Mouse (Mus musculus): ENCODE measurements around the gene Map4k2. TPM values are rescaled to one million over a fixed set of nuclear protein-coding genes. Genes with fewer than 3 reads are reported as not detected.

Map4k2 gene
- polyA plus RNA-seq, 1 experiment, result 110 TPM

GRCm38 (mm10) chr19:6321358-6321757, 19.6 kb upstream of the Map4k2 start:
- TF ChIP-seq CTCF (IDR thresholded peaks at IDR 0.05; ENCODE audit: borderline replicate concordance, extremely low read depth, insufficient read depth, insufficient read length) (no peak), POLR2A (IDR thresholded peaks at IDR 0.05; ENCODE audit: borderline replicate concordance, extremely low read depth, insufficient read depth, insufficient read length, poor library complexity, severe bottlenecking) (no peak)
- DNase-seq (ENCODE audit: low read depth), result no peak

DNA sequence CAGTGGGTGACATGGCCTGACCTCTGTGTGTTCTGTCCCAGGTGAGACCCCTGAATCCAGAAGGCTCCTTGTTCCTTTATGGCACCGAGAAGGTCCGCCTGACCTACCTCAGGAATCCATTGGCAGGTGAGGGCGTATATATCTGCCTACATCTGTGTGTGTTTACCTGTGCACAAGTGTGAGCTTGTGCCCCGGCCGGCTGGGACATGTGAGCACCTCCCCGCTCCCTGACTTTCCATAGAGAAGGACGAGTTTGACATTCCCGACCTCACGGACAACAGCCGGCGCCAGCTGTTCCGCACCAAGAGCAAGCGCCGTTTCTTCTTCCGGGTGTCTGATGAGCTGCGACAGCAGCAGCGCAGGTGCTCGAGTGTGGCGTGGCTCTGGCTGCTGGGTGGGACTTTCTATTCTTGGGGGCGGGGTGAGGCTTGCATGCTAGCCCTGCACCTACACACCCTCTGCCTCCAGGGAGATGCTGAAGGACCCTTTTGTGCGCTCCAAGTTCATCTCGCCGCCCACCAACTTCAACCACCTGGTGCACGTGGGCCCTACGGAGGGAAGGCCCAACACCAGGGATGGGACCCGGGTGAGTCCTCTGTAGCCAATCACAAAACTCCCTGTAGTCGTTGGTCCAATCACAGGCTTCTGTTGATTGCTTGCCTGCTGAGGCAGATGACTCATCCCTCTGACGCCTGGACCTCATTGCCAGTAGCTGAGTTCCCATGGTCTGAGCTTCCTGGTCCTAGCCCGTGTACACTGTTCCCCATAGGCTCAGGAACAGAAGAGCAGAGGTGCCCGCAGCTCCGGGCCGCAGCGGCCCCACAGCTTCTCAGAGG, 18.9 kb upstream of the Map4k2 start:
- DNase-seq (ENCODE audit: low read depth), result no peak
- TF ChIP-seq POLR2A (IDR thresholded peaks at IDR 0.05; ENCODE audit: borderline replicate concordance, extremely low read depth, insufficient read depth, insufficient read length, poor library complexity, severe bottlenecking) (no peak), CTCF (IDR thresholded peaks at IDR 0.05; ENCODE audit: borderline replicate concordance, extremely low read depth, insufficient read depth, insufficient read length) (no peak)

- no peak for TF ChIP-seq POLR2A (IDR thresholded peaks at IDR 0.05; ENCODE audit: borderline replicate concordance, extremely low read depth, insufficient read depth, insufficient read length, poor library complexity, severe bottlenecking)
- TF ChIP-seq CTCF (IDR thresholded peaks at IDR 0.05; ENCODE audit: borderline replicate concordance, extremely low read depth, insufficient read depth, insufficient read length), result no peak
These were observed 16.2 kb upstream of the Map4k2 start for GRCm38 (mm10) chr19:6324751-6325150.

DNA sequence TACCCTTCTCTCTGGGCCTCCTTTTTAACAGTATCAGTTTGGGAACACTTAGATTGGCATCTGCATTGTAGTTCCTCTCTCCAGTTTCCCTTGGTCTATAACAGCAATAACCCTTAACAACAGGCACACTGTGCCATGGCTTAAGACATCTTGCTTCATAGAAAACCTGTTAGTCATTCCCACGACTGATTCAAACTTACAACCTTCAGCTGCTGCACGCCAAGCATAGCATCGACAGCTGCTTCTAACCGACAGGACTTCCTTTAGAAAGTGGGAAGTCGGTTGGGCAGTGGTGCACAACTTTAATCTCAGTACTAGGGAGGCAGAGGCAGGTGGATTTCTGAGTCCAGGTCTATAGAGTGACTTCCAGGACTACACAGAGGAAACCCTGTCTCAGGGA, 9.8 kb upstream of the Map4k2 start:
- TF ChIP-seq POLR2A (IDR thresholded peaks at IDR 0.05; ENCODE audit: borderline replicate concordance, extremely low read depth, insufficient read depth, insufficient read length, poor library complexity, severe bottlenecking), result no peak
- TF ChIP-seq CTCF (IDR thresholded peaks at IDR 0.05; ENCODE audit: borderline replicate concordance, extremely low read depth, insufficient read depth, insufficient read length), result no peak
- DNase-seq (ENCODE audit: low read depth), result no peak

More at GRCm38 (mm10) chr19:6324751-6325150, 16.2 kb upstream of the Map4k2 start:
- no peak for DNase-seq (ENCODE audit: low read depth)

GRCm38 (mm10) chr19:6331719-6332516, 9.0 kb upstream of the Map4k2 start:
- TF ChIP-seq CTCF (IDR thresholded peaks at IDR 0.05; ENCODE audit: borderline replicate concordance, extremely low read depth, insufficient read depth, insufficient read length) (peak; percentile 81), POLR2A (IDR thresholded peaks at IDR 0.05; ENCODE audit: borderline replicate concordance, extremely low read depth, insufficient read depth, insufficient read length, poor library complexity, severe bottlenecking) (no peak)
- peak; percentile 89 for DNase-seq (ENCODE audit: low read depth)

GRCm38 (mm10) chr19:6333761-6334595, 7.0 kb upstream of the Map4k2 start:
- no peak for DNase-seq (ENCODE audit: low read depth)
- TF ChIP-seq POLR2A (IDR thresholded peaks at IDR 0.05; ENCODE audit: borderline replicate concordance, extremely low read depth, insufficient read depth, insufficient read length, poor library complexity, severe bottlenecking) (no peak), CTCF (IDR thresholded peaks at IDR 0.05; ENCODE audit: borderline replicate concordance, extremely low read depth, insufficient read depth, insufficient read length) (no peak)

DNA sequence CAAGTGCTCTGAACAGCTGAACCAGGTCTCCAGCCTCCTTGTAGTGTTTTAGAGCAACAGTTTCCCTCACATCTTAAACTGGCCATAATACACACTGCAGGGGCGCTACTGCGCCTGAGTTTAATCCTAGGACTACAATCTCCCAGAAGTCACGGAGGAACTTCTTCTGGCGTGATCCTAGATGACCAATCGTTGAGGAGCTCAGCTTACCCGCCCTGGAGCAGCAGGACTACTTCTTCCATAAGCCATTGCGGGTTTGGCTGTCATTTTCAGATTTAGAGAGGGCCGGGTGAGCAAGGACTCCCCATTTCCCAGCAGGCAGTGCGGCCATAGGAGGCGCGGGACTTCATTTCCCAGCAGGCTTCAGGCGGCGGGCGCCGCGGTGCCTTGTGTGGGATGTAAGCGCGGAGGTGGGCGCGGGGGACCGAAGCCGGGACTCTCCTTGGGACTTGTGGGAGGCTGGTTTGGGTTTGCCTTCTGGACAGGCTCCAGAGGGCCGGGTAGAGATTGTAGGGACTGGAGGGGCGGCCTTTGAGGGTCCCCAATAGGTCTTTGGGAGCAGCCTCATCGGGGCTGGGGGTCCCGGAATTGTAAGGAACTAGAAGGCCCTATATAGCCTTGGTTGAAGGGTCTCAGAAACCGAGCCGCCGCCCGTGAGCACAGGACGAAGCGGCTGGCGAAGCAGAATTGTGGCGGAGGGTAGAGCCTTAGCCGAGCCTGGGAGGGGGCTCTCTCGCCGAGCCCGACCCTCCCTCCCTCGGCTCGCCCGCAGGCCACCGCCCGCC, 6.1 kb upstream of the Map4k2 start, which contains the start of gene Men1:
TSS of gene Men1 (plus strand) at position 307 of the 785 bp plus-strand sequence.
- TF ChIP-seq CTCF (IDR thresholded peaks at IDR 0.05; ENCODE audit: borderline replicate concordance, extremely low read depth, insufficient read depth, insufficient read length) (peak; percentile 37; the same call in 1 of the 2 replicates), POLR2A (IDR thresholded peaks at IDR 0.05; ENCODE audit: borderline replicate concordance, extremely low read depth, insufficient read depth, insufficient read length, poor library complexity, severe bottlenecking) (peak; percentile 68; the same call in 1 of the 2 replicates)
- DNase-seq (ENCODE audit: low read depth), result peak; percentile 100

GRCm38 (mm10) chr19:6335458-6335827, 5.5 kb upstream of the Map4k2 start:
- TF ChIP-seq CTCF (IDR thresholded peaks at IDR 0.05; ENCODE audit: borderline replicate concordance, extremely low read depth, insufficient read depth, insufficient read length), result no peak
- TF ChIP-seq POLR2A (IDR thresholded peaks at IDR 0.05; ENCODE audit: borderline replicate concordance, extremely low read depth, insufficient read depth, insufficient read length, poor library complexity, severe bottlenecking), result no peak
- DNase-seq (ENCODE audit: low read depth), result peak; percentile 13

GRCm38 (mm10) chr19:6336920-6337319, 4.0 kb upstream of the Map4k2 start:
- TF ChIP-seq POLR2A (IDR thresholded peaks at IDR 0.05; ENCODE audit: borderline replicate concordance, extremely low read depth, insufficient read depth, insufficient read length, poor library complexity, severe bottlenecking), result no peak
- no peak for TF ChIP-seq CTCF (IDR thresholded peaks at IDR 0.05; ENCODE audit: borderline replicate concordance, extremely low read depth, insufficient read depth, insufficient read length)
- no peak for DNase-seq (ENCODE audit: low read depth)

DNA sequence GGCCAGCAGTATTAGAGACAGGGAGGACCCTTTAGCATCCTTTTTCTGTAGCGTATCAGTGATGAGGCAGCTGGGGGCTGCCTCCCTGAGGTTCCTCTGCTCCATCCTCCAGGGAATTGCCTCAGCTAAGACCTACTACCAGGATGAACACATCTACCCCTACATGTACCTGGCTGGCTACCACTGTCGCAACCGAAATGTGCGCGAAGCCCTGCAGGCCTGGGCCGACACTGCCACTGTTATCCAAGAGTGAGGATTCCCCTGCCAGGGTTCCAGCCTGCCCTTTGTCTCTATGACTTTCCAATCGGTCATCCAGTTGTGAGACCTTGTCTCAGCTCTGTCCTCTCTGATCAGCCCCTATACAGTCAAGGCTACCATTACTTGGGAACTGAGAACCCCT, 2.8 kb upstream of the Map4k2 start:
- DNase-seq (ENCODE audit: low read depth), result no peak
- TF ChIP-seq CTCF (IDR thresholded peaks at IDR 0.05; ENCODE audit: borderline replicate concordance, extremely low read depth, insufficient read depth, insufficient read length) (no peak), POLR2A (IDR thresholded peaks at IDR 0.05; ENCODE audit: borderline replicate concordance, extremely low read depth, insufficient read depth, insufficient read length, poor library complexity, severe bottlenecking) (no peak)
